Comparison of ENCODE assay signal across 8 mouse cellular contexts in the genomic region with DNA sequence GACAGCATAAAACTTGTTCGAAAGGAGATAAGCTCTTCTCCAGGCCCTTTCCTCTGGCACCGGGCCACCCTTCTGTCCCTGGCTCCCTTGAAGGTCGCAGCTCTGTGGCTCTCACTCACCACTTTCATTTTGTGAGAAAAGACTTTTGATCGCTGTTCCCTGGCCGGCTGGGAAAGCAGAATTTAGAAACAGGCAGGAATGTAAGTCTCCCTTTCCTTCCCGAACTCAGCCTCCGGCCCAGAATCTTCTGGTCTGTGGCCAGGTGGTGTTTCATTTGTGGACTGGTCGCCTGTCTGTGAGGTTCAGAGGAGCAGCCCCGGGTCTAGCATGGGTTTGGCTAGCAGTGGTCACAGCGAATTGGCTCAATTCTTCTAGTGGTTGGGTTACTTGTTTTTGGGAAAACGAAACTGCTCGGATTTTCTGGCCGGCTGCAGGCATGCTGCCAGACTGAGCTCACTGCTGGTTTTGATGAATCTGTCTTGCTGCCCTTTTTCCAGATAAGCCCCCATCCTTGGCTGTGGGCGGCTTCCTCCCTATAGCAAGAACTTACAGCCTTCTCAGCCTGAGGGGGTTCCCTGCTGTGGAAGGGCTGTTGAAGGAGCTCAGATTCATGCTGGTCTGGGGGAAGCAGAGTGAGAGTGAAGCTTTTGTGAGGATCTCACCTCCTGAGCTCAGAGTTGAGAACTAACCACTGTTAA. TPM values are rescaled to one million over a fixed set of nuclear protein-coding genes. Genes with fewer than 3 reads are reported as not detected.
DNase-seq lines count a peak whose midpoint lies in the region; ATAC-seq and TF ChIP-seq lines count a peak whose summit lies in the region.

A gene (minus strand): TSS at position 362 of the 698 bp plus-strand sequence.

- peak within 1 kb of the TSS; percentile 69 for H3K9ac ChIP-seq in heart, embryonic 15.5 days
- H3K9ac ChIP-seq in kidney, postnatal 0 days (ENCODE audit: low read depth, low read length) = peak within 1 kb of the TSS; percentile 57
- peak within 1 kb of the TSS; percentile 56 for H3K9ac ChIP-seq in liver, postnatal 0 days (replicated peaks)
- H3K9ac ChIP-seq in neural tube, embryonic 12.5 days = no peak within 1 kb of the TSS

- TF ChIP-seq CTCF in embryonic fibroblast, embryonic 13.5 days (IDR thresholded peaks at IDR 0.05; ENCODE audit: borderline replicate concordance, insufficient read depth, low read length) = no peak
- no peak for TF ChIP-seq CTCF in kidney, postnatal 0 days (IDR thresholded peaks at IDR 0.05; ENCODE audit: low read depth)
- no peak for TF ChIP-seq CTCF in liver, postnatal 0 days (IDR thresholded peaks at IDR 0.05; ENCODE audit: low read depth)

- H3K36me3 ChIP-seq in heart, embryonic 15.5 days = no peaks in the 10 kb centered on the region; the same call in 1 of the 2 replicates
- no peaks in the 10 kb centered on the region for H3K36me3 ChIP-seq in kidney, postnatal 0 days (ENCODE audit: insufficient read depth, low read length)
- no peaks in the 10 kb centered on the region for H3K36me3 ChIP-seq in liver, postnatal 0 days (replicated peaks; ENCODE audit: insufficient read depth, low read length)
- no peaks in the 10 kb centered on the region for H3K36me3 ChIP-seq in neural tube, embryonic 12.5 days

- DNase-seq in adrenal gland, adult 2 months = peak; percentile 88
- peak; percentile 49 for DNase-seq in kidney, postnatal 0 days (ENCODE audit: low spot score)
- DNase-seq in liver, postnatal 0 days = peak; percentile 52
- DNase-seq in thymus, postnatal 25 days = peak; percentile 40

- H3K27ac ChIP-seq in embryonic fibroblast, embryonic 13.5 days (ENCODE audit: insufficient read depth, low read length) = peak within 1 kb of the TSS; percentile 59
- H3K27ac ChIP-seq in heart, embryonic 15.5 days = peak within 1 kb of the TSS; percentile 90
- peak within 1 kb of the TSS; percentile 67 for H3K27ac ChIP-seq in kidney, postnatal 0 days
- H3K27ac ChIP-seq in liver, postnatal 0 days (ENCODE audit: low read depth) = peak within 1 kb of the TSS; percentile 44
- no peak within 1 kb of the TSS for H3K27ac ChIP-seq in neural tube, embryonic 12.5 days

- H3K4me1 ChIP-seq in embryonic fibroblast, embryonic 13.5 days (ENCODE audit: control insufficient read depth, insufficient read depth, low read length) = peaks cover 10% of the 10 kb centered on the region; the same call in 1 of the 2 replicates
- peaks cover 17% of the 10 kb centered on the region for H3K4me1 ChIP-seq in heart, embryonic 15.5 days (replicated peaks)
- H3K4me1 ChIP-seq in kidney, postnatal 0 days (replicated peaks; ENCODE audit: insufficient read depth, low read length) = no peaks in the 10 kb centered on the region
- H3K4me1 ChIP-seq in liver, postnatal 0 days (ENCODE audit: insufficient read depth) = peaks cover 17% of the 10 kb centered on the region
- peaks cover 13% of the 10 kb centered on the region for H3K4me1 ChIP-seq in neural tube, embryonic 12.5 days

- peak; percentile 39 for ATAC-seq in CD4-positive, CD25-positive, alpha-beta regulatory T cell, adult 4 months
- ATAC-seq in heart, embryonic 15.5 days (replicated peaks; ENCODE audit: insufficient number of reproducible peaks, insufficient read depth, low FRiP score, low read depth) = no peak; the same call in 1 of the 2 replicates
- no peak for ATAC-seq in kidney, postnatal 0 days (replicated peaks; ENCODE audit: low FRiP score, low read depth)
- peak; percentile 68 for ATAC-seq in liver, postnatal 0 days
- ATAC-seq in neural tube, embryonic 12.5 days (ENCODE audit: low FRiP score, low read depth) = no peak

- no peak for TF ChIP-seq POLR2A in embryonic fibroblast, embryonic 13.5 days (IDR thresholded peaks at IDR 0.05; ENCODE audit: low read depth, low read length)

- under 1% methylated on average over 14 of the region's 14 CpGs for WGBS in heart, embryonic 15.5 days
- 4% methylated on average over 14 of the region's 14 CpGs for WGBS in kidney, postnatal 0 days
- WGBS in liver, postnatal 0 days (ENCODE audit: insufficient replicate concordance) = 5% methylated on average over 14 of the region's 14 CpGs
- WGBS in neural tube, embryonic 12.5 days = 13% methylated on average over 14 of the region's 14 CpGs

- peak within 1 kb of the TSS; percentile 73 for H3K4me3 ChIP-seq in embryonic fibroblast, embryonic 13.5 days (ENCODE audit: insufficient read depth, low read length)
- peak within 1 kb of the TSS; percentile 59 for H3K4me3 ChIP-seq in heart, embryonic 15.5 days
- H3K4me3 ChIP-seq in kidney, postnatal 0 days (replicated peaks; ENCODE audit: low read depth, low read length) = peak within 1 kb of the TSS; percentile 55
- H3K4me3 ChIP-seq in liver, postnatal 0 days (ENCODE audit: low read depth, low read length) = peak within 1 kb of the TSS; percentile 53
- H3K4me3 ChIP-seq in neural tube, embryonic 12.5 days = peak within 1 kb of the TSS; percentile 32

- no peaks in the 10 kb centered on the region for H3K9me3 ChIP-seq in heart, embryonic 15.5 days (replicated peaks)
- H3K9me3 ChIP-seq in kidney, postnatal 0 days (replicated peaks; ENCODE audit: low read length) = no peaks in the 10 kb centered on the region
- H3K9me3 ChIP-seq in liver, postnatal 0 days (ENCODE audit: low read length) = no peaks in the 10 kb centered on the region
- H3K9me3 ChIP-seq in neural tube, embryonic 12.5 days = no peaks in the 10 kb centered on the region

- H3K27me3 ChIP-seq in heart, embryonic 15.5 days = no peaks in the 10 kb centered on the region
- H3K27me3 ChIP-seq in kidney, postnatal 0 days (ENCODE audit: insufficient read depth, low read length) = no peaks in the 10 kb centered on the region
- H3K27me3 ChIP-seq in liver, postnatal 0 days (ENCODE audit: insufficient read depth, low read length) = no peaks in the 10 kb centered on the region
- H3K27me3 ChIP-seq in neural tube, embryonic 12.5 days (replicated peaks) = no peaks in the 10 kb centered on the region; the same call in 1 of the 2 replicates

- peak within 1 kb of the TSS; percentile 82 for H3K4me2 ChIP-seq in heart, embryonic 15.5 days
- H3K4me2 ChIP-seq in kidney, postnatal 0 days (ENCODE audit: low read length) = peak within 1 kb of the TSS; percentile 89
- peak within 1 kb of the TSS; percentile 71 for H3K4me2 ChIP-seq in liver, postnatal 0 days (ENCODE audit: low read depth, low read length)
- H3K4me2 ChIP-seq in neural tube, embryonic 12.5 days (replicated peaks) = peak within 1 kb of the TSS; percentile 63

- TF ChIP-seq EP300 in liver, postnatal 0 days (IDR thresholded peaks at IDR 0.05; ENCODE audit: low read depth) = no peak

RNA-seq across cellular contexts. Expression of the gene that starts here (rescaled TPM):
- 10 to 100 TPM; 10.7 to 17.9 TPM for polyA plus RNA-seq in CD4-positive, CD25-positive, alpha-beta regulatory T cell, adult 4 months (2017; shearing (Covaris generic))
- 1 to 10 TPM; 5.3 to 7.5 TPM for total RNA-seq in adrenal gland, adult 2 months (2021)
- polyA plus RNA-seq in adrenal gland, adult 2 months (2012; rRNA removed) = 0.91 and 1.2 TPM in 2 replicates
- polyA plus RNA-seq in embryonic fibroblast, embryonic 13.5 days (2011; ENCODE audit: insufficient read length, low read depth, missing spikeins) = 23.9 and 28.7 TPM in 2 replicates
- polyA plus RNA-seq in heart, embryonic 15.5 days (2015; fragmentation: Nextera tagmentation; extraction: Ambion mirVana) = 10.7 and 15.5 TPM in 2 replicates
- 9.4 and 11.5 TPM in 2 replicates for polyA plus RNA-seq in kidney, postnatal 0 days (2015; fragmentation: Nextera tagmentation; extraction: Ambion mirVana)
- 1.8 and 2.2 TPM in 2 replicates for polyA plus RNA-seq in liver, postnatal 0 days (2015; fragmentation: Nextera tagmentation; extraction: Ambion mirVana)
- 7.4 and 8.2 TPM in 2 replicates for polyA plus RNA-seq in neural tube, embryonic 12.5 days (2016; fragmentation: Nextera tagmentation; extraction: Ambion mirVana)

Comparison
In these comparisons a context has a peak if more than half of its experiments do, and no peak if none do; other contexts are left out.
1. ATAC-seq: peak in CD4-positive, CD25-positive, alpha-beta regulatory T cell, adult 4 months (single experiment) and liver, postnatal 0 days (single experiment); none in heart, embryonic 15.5 days (single experiment), kidney, postnatal 0 days (single experiment) and neural tube, embryonic 12.5 days (single experiment).
2. Peak in every context shown above with its lines, with median percentiles within 50 percentile points of each other: DNase-seq, H3K4me3 ChIP-seq and H3K4me2 ChIP-seq.